Mouse (Mus musculus) v-Abl transformed pro-B cells (cell line): Measurements from ENCODE around the gene Gnai1.

ENCODE experiments used
- in situ Hi-C, 2 experiments: fragments of 400-800 bp; cut with MboI; formaldehyde crosslinking; loops; one replicate each; pipeline ENCODE4 v1.15.1; 2025; ENCODE audit not compliant: unreplicated experiment in 2 of 2

Gnai1 gene

DNA sequence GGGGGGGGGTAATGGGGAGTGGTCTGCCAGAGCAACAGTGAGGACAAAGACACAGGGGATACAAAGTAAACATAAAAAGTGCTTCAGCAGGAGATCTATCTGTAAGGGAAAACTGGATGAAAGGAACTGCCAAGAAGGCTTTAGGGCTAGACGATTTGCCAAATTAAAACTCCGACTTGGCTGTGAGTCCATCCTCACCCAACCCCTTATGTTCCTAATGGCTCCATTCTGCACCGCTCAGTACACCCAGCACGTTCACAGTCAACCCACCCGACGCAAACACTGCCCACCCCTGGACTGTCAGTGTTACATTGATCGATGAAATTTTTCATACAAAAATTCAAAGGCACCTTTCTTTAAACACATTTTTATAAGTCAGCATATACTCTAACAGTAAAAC lies 71.5 kb downstream of the Gnai1 start:
- in situ Hi-C loops: no loop called here

DNA sequence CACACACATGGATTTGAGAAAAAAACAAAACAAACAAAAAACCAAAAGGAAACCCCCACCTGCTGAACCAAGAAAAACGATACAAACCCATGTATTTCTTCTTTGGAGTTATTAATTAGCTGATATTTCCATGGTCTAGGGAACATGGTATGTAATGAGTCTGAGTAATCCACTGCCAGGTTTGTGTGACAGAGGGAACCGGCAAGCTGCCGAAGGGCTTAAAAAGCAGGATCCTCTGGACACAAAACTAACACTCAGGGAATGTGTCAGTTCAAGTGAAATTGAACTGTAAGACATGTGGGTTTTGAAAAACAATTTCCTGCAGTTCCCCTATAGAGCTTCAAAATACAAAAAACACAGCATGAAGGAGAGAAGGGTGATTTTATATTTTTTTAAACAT lies 72.1 kb downstream of the Gnai1 start:
- in situ Hi-C loops: no loop called here

DNA sequence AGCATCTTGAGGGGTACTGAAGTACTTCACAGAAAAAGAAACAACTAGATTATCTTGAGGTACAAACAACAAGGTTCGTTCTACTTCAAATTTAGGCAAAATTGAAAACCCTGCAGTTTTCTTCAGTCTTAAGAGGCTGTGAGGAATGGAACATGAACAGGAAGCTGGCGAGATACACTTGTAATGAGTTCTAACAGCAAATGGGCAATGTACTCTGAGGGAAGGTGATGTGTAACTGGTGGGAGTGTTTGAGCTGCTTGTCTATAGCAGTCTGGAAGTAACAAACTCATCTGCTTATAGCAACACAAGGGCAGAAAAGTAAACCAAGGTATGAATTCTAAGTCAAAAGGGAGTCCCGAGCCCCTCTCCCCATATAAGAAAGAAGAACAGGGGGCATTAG lies 78.1 kb downstream of the Gnai1 start:
- in situ Hi-C loops: no loop called here

DNA sequence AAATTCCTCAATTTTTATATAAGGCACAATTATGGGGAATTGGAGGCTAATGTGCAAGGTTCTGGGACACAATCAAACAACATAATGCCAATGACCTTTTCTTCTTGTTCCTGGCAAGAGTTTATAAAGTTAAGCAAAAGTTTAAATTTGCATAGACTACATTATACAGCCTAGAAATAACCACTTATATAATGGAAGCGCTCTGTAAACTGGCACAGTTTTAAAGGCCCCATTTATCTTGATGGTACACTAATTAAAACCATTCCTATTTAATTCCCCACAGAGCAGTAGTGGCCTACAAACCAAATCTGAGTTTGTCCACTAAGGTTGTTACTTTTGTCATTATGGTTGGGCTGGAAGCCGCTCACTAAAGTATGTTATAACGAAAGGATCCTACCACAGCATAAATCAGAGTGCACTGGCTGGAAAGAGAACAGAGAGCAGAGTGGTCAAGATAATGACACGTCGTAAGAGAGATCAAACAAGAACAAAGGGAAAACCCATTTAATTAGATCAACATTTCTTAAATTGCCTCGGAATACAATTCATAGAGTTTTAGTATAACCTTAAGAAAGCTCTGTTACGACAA lies 85.7 kb downstream of the Gnai1 start:
- in situ Hi-C loops: no loop called here

DNA sequence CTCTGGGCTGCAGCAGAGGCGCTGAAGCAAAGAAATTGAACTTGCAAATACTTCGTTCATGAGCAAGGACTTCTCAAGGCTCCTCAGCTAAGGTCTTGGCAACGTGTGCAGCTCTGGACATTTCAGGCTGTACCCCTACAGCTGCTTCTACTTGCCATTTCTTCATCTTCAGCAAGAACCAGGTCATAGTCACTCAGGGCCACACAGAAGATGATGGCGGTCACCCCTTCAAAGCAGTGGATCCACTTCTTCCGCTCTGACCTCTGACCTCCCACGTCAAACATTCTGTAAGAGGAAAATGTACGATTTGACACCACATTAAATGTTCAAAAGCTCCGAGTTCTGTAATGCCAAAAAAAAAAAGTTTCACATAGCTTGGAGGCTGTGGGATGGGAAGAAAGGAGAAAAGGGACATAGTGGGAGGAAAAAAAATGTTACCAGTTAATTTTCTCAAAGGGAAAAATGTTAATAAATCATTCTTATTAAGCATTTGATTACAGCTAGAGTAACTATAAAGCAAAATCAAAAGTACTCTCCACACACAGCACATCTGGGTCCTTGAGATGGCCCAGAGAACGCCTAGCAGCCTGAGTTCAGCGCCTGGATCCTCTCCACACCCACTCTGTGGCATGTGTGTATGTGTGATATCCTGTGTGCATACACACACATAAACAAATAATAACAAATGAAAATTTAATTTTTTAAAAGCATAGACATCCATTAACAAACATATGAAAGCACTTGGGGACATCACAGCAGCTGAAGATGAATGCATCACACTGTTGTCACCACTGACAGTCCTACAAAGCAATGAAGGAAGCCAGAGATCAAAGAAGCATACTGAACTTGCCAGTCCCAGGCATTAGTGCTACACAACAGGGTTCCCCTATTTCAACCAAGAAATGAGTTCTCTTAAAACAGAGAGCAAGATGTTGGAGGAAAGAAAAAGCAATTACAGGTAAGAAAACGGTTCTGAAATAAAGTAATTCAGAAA lies 86.6 kb downstream of the Gnai1 start:
- in situ Hi-C loops: no loop called here

DNA sequence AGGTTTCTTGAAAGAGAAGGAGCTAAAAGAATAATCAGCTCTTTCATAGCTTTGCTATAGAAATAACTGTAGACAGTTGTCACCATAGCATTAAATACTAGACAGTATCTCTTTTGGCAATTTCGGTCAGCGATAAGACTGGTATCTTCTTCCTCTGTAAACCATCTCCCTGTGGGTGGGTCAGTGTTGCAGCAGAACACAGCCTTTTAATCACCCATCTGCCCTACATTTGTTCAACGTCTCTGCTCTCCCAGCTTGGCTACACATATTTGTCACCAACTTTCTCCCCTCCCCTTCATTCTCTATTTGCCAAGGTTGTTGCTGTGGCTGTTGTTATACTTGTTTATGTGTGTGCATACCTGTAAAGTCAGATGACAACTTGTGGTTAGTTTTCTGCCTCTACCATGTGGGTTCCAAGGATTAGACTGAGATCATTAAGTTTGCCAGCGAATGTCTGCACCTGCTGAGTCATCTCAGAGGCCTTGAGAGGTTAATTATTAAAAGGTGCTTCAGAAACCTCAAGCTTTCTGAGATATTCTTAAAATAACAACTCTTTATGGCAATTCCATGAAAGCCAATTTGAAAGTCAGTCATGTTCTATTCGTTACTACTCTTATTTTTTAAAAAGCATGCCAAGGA lies 109.7 kb downstream of the Gnai1 start:
- in situ Hi-C loops: no loop called here

DNA sequence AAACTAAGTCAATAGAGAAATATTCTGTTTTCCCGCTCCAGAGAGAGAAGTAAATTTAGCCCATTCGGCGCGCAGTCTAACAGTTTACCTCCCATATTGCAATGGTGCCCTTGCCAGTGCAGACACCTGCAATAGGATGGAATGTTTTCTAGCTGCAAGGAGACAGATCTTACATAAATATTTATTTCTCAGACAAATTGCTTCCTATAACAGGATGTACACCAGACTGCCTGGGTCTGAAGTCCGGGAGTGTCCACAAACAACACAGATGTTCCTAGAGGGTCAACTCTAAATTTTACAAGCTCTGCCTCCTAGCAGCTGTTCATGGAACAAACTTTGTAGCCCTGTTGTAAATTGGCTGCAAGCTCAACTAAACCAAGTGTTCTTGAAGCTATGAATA lies 111.0 kb downstream of the Gnai1 start:
- in situ Hi-C loops: no loop called here

DNA sequence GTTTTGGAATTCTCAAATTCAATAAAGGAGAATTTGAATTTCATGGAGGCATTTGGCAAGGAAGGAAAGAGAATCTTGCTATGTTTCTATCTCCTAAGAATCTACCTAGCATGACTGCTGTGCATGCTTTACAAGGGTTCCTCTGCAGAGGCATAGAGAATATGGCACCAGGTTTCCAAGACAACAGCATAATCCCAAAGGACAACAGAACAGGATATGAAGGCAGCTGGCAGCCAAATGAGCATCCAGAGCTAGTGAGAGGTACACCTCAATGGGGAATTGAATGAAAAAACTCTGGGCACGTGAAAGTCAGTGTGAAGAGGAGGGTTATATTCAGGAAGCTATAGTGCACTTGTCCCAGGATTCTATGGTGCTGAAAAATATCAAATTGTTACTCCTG lies 130.8 kb downstream of the Gnai1 start:
- in situ Hi-C loops: no loop called here

DNA sequence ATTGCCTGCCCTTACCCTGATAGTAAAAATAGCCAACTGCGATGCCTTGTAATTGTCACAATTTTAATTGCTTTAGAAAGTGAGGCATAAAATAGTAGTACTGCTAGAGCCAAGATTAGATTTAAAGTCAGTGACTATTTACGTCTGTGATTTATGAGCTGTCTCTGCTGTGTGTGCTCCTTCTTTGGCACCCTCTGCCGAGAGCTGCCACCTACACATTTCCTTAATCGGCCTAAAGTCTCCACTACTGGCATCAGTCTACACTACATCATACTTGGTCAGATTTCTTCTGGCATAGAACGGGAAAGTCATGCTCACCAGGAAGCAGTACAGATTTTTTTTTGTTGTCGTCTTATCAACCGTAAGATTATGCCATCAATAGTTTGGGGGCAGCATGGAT lies 131.3 kb downstream of the Gnai1 start:
- in situ Hi-C loops: no loop called here

DNA sequence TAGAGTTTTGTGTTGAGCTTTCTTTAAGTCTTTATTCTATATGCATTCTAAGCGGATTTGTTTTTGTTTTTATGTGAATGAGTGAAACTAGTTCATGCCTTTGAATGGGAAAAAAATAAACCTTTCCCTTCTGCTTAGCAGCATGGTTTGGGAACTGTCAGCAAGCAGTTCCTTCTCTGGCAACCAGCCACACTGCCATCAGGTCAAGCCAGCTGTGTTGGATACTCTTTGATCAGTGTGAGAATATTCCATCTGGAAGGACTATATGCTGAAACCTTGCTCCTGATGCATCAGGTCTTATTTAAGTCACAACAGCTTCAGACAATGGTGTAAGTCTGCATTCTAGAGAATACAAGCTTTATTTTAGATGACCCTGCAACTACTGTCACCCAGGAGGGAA lies 139.3 kb downstream of the Gnai1 start:
- in situ Hi-C loops: no loop called here

DNA sequence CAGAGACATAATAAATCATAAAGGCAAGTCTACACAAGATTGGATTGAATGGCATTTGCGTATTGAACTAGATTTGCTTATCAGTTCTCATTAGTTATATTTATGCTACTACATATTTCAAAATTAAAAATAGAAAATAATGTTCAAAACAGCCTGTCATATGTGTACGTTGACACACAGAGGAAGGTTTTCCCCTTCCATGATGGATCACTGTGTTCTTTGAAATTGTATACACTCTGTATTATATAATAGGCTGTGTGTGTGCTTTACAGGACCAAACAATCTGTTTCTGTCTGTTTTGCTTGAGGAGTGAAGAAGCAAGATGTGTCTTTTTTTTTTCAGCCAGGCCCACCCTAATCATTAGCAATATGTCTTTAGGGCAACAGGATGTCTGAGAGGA lies 141.9 kb downstream of the Gnai1 start:
- in situ Hi-C loops: no loop called here

DNA sequence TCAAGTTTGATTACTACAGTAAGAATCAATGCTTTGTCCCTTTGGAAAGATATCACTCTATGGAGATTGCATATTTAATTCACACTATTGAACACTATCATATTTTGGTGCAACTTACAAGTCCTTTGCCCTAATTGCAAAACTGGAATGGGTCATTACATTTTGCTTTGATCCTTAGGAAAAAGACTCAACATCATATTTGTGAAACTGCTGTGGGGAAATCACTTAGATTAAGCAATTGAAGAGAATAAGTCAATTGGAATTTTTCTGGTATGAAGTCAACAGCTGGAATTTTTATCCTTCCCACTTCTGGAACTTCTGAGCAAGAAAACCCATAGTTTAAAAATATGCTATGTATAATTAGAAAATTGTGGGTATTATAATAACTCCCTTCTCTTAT lies 142.3 kb downstream of the Gnai1 start:
- in situ Hi-C loops: no loop called here
